Mouse (Mus musculus) MEL (cell line): Measurements from ENCODE around the gene Rab37. TPM values are rescaled to one million over a fixed set of nuclear protein-coding genes. Genes with fewer than 3 reads are reported as not detected.

ENCODE experiments used
- DNase-seq: peaks from one replicate; pipeline ENCODE4 v3.0.0; 2011; ENCODE audit warnings: low read depth, low spot score
- H3K27ac ChIP-seq: 2 replicates; pipeline ENCODE4 v1.5.1; 2012; ENCODE audit warnings: low read depth, mild to moderate bottlenecking, control low read depth, low read length, moderate library complexity; ENCODE audit not compliant: control insufficient read depth
- H3K27me3 ChIP-seq, 2 experiments: fragments of 150-350 bp in 1 of 2; sonication (generic) in 1 of 2; 2 replicates each; pipeline ENCODE4 v1.6.1; 2012; ENCODE audit warnings: low read length in 2 of 2, mild to moderate bottlenecking in 2 of 2, improper control_type of control experiment in 1 of 2, moderate library complexity in 1 of 2; ENCODE audit not compliant: insufficient read depth in 2 of 2, control insufficient read depth in 1 of 2
- H3K36me3 ChIP-seq, 2 experiments: 2 replicates each; pipeline ENCODE4 v1.6.1; 2012 to 2014; ENCODE audit warnings: low read length in 2 of 2, improper control_type of control experiment in 1 of 2, inconsistent platforms in 1 of 2, mild to moderate bottlenecking in 1 of 2; ENCODE audit not compliant: insufficient read depth in 2 of 2, control insufficient read depth in 1 of 2
- H3K4me1 ChIP-seq, 2 experiments: fragments of 150-350 bp in 1 of 2; sonication (generic) in 1 of 2; 2 replicates each; pipeline ENCODE4 v1.6.1; 2012; ENCODE audit warnings: low read length in 2 of 2, improper control_type of control experiment in 1 of 2, mild to moderate bottlenecking in 1 of 2; ENCODE audit not compliant: insufficient read depth in 2 of 2, control insufficient read depth in 1 of 2
- H3K4me3 ChIP-seq, 2 experiments: fragments of 150-350 bp in 1 of 2; sonication (generic) in 1 of 2; 2 replicates each; pipeline ENCODE4 v1.5.1; 2012; ENCODE audit warnings: low read depth in 2 of 2, low read length in 2 of 2, mild to moderate bottlenecking in 2 of 2, moderate library complexity in 2 of 2, control low read depth in 1 of 2, improper control_type of control experiment in 1 of 2; ENCODE audit not compliant: control insufficient read depth in 1 of 2, insufficient read depth in 1 of 2
- H3K79me2 ChIP-seq: 2 replicates; pipeline ENCODE4 v1.6.1; 2012; ENCODE audit warnings: mild to moderate bottlenecking, low read length, moderate library complexity; ENCODE audit not compliant: control insufficient read depth, poor library complexity, insufficient read depth
- H3K9ac ChIP-seq: 2 replicates; pipeline ENCODE4 v1.6.1; 2012; ENCODE audit warnings: low read depth, mild to moderate bottlenecking, control low read depth, low read length, moderate library complexity; ENCODE audit not compliant: control insufficient read depth, poor library complexity, severe bottlenecking
- H3K9me3 ChIP-seq: fragments of 150-350 bp; sonication (generic); replicated peaks from 2 replicates; pipeline ENCODE4 v1.6.1; 2012; ENCODE audit warnings: mild to moderate bottlenecking, low read length, improper control_type of control experiment, moderate library complexity; ENCODE audit not compliant: insufficient read depth
- BHLHE40 ChIP-seq: IDR thresholded peaks from 2 replicates; pipeline ENCODE4 v1.6.1; 2012; ENCODE audit warnings: low read depth, mild to moderate bottlenecking, inconsistent platforms, low read length, improper control_type of control experiment, borderline replicate concordance
- ELF1 ChIP-seq: IDR thresholded peaks from 2 replicates; pipeline ENCODE4 v1.6.1; 2014; ENCODE audit warnings: low read depth, mild to moderate bottlenecking, inconsistent platforms, low read length, improper control_type of control experiment, moderate library complexity
- ETS1 ChIP-seq: IDR thresholded peaks from 2 replicates; pipeline ENCODE4 v1.6.1; 2012; ENCODE audit warnings: low read depth, mild to moderate bottlenecking, inconsistent platforms, low read length, improper control_type of control experiment, moderate library complexity
- JUND ChIP-seq: IDR thresholded peaks from 2 replicates; pipeline ENCODE4 v1.6.1; 2011; ENCODE audit warnings: low read depth, mild to moderate bottlenecking, improper control_type of control experiment, low read length
- KAT2A ChIP-seq: conservative IDR thresholded peaks from 2 replicates; pipeline ENCODE4 v1.6.1; 2012; ENCODE audit warnings: low read depth, low read length, improper control_type of control experiment, inconsistent platforms
- MAX ChIP-seq: IDR thresholded peaks from 2 replicates; pipeline ENCODE4 v1.6.1; 2011; ENCODE audit warnings: low read length, improper control_type of control experiment
- MYB ChIP-seq: IDR thresholded peaks from 2 replicates; pipeline ENCODE4 v1.6.1; 2011; ENCODE audit warnings: mild to moderate bottlenecking, low read depth, low read length, improper control_type of control experiment
- NRF1 ChIP-seq: IDR thresholded peaks from 2 replicates; pipeline ENCODE4 v1.6.1; 2014; ENCODE audit warnings: low read depth, mild to moderate bottlenecking, inconsistent platforms, low read length, improper control_type of control experiment, moderate library complexity; ENCODE audit not compliant: poor library complexity, insufficient read depth, severe bottlenecking
- RCOR1 ChIP-seq: IDR thresholded peaks from 2 replicates; pipeline ENCODE4 v1.6.1; 2012; ENCODE audit warnings: low read depth, mild to moderate bottlenecking, inconsistent platforms, low read length, improper control_type of control experiment
- SIN3A ChIP-seq: IDR thresholded peaks from 2 replicates; pipeline ENCODE4 v1.6.1; 2012; ENCODE audit warnings: low read length, improper control_type of control experiment, inconsistent platforms
- TAL1 ChIP-seq: IDR thresholded peaks from 2 replicates; pipeline ENCODE4 v1.6.1; 2012; ENCODE audit warnings: mild to moderate bottlenecking, inconsistent platforms, low read length, moderate library complexity, mixed read lengths
- UBTF ChIP-seq: IDR thresholded peaks from 2 replicates; pipeline ENCODE4 v1.6.1; 2012; ENCODE audit warnings: low read depth, mild to moderate bottlenecking, inconsistent platforms, low read length, improper control_type of control experiment, moderate library complexity, borderline replicate concordance; ENCODE audit not compliant: insufficient read depth
- USF1 ChIP-seq: IDR thresholded peaks from 2 replicates; pipeline ENCODE4 v1.6.1; 2014; ENCODE audit warnings: low read depth, mild to moderate bottlenecking, inconsistent platforms, low read length, improper control_type of control experiment, moderate library complexity
- ZNF384 ChIP-seq: IDR thresholded peaks from 2 replicates; pipeline ENCODE4 v1.6.1; 2012; ENCODE audit warnings: low read depth, mild to moderate bottlenecking, inconsistent platforms, low read length, improper control_type of control experiment
- polyA plus RNA-seq, 2 experiments: library from polyadenylated mRNA; stranded (reverse) in 1 of 2; unstranded in 1 of 2; fragments of >175 nt in 1 of 2; fragments of >200 nt in 1 of 2; gene quantifications; 2 replicates each; pipeline versions ENCODE4 v1.2.1 to v1.2.4; 2012; ENCODE audit warnings: low replicate concordance in 2 of 2, low read depth in 1 of 2; ENCODE audit not compliant: insufficient read length in 2 of 2, insufficient read depth in 1 of 2, missing spikeins in 1 of 2
- total RNA-seq: library from RNA; depleted of rRNA; stranded (reverse); fragments of 300-350 nt; gene quantifications from 2 replicates; pipeline ENCODE4 v1.2.3, GENCODE M21; 2012

Rab37 gene
- total and polyA plus RNA-seq, 3 experiments: 14.6 to 20.6 TPM; not detected in 1

DNA sequence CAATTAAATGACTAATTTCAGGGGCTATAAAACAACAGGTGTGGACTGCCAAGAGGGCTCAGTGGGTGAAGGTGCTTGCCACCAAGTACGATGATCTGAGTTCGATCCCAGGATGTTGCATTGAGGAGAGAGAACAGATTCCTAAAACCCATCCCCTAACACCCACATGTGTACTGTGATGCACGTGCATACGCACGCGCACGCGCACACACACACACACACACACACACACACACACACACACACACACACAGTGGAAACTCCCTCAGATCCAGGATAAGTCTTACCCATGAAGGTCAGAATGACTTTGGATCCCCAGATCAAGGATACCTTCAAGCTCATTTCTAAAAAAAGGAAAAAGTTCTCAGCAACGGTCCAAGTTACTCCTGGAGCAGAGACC, 10.9 kb downstream of the Rab37 start:
- Histone ChIP-seq H3K79me2 (no peaks in the 10 kb centered on the region), H3K9me3 (no peaks in the 10 kb centered on the region), H3K27ac (no peak overlapping the region), H3K27me3 (no peaks in the 10 kb centered on the region)
- no peak for DNase-seq
- TF ChIP-seq ETS1: no peak
- no peak for TF ChIP-seq TAL1
- no peak for TF ChIP-seq ZNF384
- TF ChIP-seq KAT2A: no peak
- TF ChIP-seq JUND: no peak
- no peak for TF ChIP-seq SIN3A
- no peak for TF ChIP-seq ELF1
- TF ChIP-seq BHLHE40: no peak
- TF ChIP-seq RCOR1: no peak
- no peak for TF ChIP-seq USF1
- no peak for TF ChIP-seq NRF1
- TF ChIP-seq UBTF: no peak
- TF ChIP-seq MYB: no peak
- no peak for TF ChIP-seq MAX
- TF ChIP-seq, all 39 proteins: peak for 0
- Histone ChIP-seq H3K9ac (no peak overlapping the region), H3K36me3 (no peaks in the 10 kb centered on the region), H3K4me3 (no peak overlapping the region), H3K4me1 (no peaks in the 10 kb centered on the region)

DNA sequence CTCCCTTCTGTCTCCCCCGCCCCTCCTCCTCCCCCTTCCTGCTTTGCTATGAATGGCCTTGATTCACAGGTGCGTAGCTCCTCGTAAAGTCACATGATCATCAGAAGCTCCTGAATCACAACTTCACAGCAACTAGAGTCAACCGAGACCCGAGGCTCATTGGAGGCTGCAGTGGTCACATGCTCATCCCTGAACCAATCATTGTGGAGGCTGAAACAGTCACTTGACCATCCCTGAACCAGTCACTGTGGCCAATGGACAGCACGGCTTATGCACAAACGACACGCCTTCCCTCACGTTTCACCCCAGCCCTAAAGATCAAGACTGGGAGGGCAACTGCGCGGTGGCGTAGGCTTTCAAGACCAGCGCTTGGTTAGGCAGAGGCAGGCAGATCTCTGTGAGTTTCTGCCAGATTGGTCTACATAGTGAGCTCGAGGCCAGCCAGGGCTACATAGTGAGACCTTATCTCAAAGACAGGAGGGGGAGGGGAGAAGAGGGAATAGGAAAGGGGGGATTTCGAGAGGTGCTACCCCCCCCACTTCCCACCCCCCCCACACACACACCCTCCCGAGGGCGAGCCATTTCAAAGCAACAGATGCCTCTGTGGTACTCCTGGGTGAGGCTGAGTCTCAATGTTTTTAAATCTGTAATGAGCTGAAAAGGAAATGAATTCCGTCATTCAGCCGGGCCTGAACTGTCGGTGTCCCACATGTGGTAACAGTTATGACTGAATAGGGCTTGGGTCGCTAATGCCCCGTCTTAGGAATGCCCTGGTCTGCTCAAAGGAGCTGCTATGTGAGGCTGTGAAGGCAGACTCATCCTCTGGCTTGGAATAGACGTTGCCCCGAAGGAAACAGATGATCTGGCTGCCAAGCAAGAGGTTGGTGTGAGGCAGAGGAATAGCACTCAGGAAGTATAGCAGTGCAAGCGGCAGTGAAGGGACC, 12.5 kb downstream of the Rab37 start:
- Histone ChIP-seq H3K9me3 (no peaks in the 10 kb centered on the region), H3K27ac (no peak overlapping the region), H3K9ac (no peak overlapping the region), H3K4me1 (no peaks in the 10 kb centered on the region), H3K79me2 (no peaks in the 10 kb centered on the region), H3K27me3 (no peaks in the 10 kb centered on the region), H3K4me3 (no peak overlapping the region), H3K36me3 (no peaks in the 10 kb centered on the region)
- no peak for TF ChIP-seq TAL1
- peak; percentile 24; the same call in 1 of the 2 replicates for TF ChIP-seq USF1
- no peak for DNase-seq
